Mouse (Mus musculus) granulocyte monocyte progenitor cell, adult 5-6 weeks (primary cell): ENCODE results near the gene Sdc4. TPM values are rescaled to one million over a fixed set of nuclear protein-coding genes. Genes with fewer than 3 reads are reported as not detected.

Experiments used
- ATAC-seq: replicated peaks from 2 replicates; pipeline ENCODE4 v1.8.0; 2016; ENCODE audit warnings: mild to moderate bottlenecking, moderate TSS enrichment, inconsistent platforms; ENCODE audit not compliant: poor library complexity, severe bottlenecking
- total RNA-seq, 2 experiments: library from RNA; stranded (forward) in 1 of 2; stranded (reverse) in 1 of 2; fragments of 200-712, 200-1000 nt in 1 of 2; fragments of >200 nt in 1 of 2; fragmentation: Nextera tagmentation in 1 of 2; gene quantifications; 2 replicates each; pipeline ENCODE4 v1.2.3; 2014 to 2017

The Sdc4 gene
- not detected in 2 replicates for total RNA-seq (2014; fragmentation: Nextera tagmentation)
- not detected in 2 replicates for total RNA-seq (2017)

DNA sequence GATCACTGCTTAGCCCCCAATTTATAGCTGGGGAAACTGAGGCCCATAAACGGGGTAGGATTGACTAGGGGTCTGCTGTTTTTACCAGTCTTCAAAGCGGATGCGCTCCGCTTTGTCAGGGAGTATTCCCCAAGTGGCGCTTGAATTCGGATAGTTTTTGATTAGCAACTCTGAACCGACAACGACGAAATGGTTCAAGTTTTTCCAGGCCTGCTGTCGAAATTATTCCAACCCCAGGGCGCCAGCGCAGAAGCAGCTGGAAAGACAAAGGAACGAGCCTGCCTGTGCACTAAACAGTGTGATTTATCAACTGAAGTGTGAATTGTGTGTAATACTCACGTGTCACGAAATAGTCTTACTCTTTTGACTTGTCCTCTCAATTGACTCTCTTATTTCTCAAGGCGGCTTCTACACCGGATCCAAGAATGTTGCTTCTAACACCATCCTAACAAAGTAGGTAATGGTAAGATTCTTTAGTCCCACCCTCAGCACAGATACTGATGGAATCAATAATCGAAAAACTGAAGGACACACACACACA lies at the start of gene Sdc4:
Gene Sdc4, minus strand, starts transcription at position 428 of the 541 bp plus-strand sequence.
- no peak for ATAC-seq

DNA sequence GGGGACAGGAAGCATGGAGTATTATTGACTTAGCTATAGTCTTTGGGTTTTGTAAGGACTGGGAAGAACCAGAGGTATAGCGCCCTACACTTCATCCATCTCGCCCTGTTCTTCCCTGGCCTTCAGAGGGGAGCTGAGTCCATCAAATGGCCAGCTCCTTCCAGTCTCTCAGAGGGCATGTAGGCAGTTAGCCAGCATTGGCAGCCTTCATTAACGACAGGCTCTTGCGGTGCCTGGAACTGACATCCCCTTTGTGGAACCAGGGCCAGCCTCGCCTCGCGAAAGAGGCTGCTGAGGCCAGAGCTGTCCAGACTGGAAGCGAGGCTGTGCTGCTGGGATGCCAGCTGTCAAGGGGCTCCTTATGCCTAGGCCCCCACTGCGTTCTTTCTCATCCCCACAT lies 44.1 kb upstream of the Sdc4 start:
- ATAC-seq, result no peak

DNA sequence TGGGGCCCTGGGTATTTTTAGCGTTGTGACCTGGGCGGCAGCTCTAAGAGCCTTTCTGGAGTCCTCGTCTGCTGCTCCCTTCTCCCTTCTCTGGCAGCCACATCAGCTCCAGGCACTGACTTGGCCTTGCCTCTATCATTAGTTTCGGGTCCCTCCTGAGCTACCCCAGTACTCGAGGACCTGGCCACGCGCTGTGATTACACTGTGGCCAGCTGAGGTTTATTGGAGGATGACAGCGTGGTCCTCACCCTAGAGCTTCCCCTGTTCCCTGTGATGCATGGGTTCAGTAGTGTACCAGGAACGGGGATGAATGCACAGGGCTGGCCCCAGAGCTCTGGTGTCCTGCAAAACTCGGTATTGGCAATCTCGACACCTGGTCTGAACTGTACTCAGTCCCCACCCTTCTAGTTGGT lies 43.4 kb upstream of the Sdc4 start:
- no peak; the same call in 1 of the 2 replicates for ATAC-seq

DNA sequence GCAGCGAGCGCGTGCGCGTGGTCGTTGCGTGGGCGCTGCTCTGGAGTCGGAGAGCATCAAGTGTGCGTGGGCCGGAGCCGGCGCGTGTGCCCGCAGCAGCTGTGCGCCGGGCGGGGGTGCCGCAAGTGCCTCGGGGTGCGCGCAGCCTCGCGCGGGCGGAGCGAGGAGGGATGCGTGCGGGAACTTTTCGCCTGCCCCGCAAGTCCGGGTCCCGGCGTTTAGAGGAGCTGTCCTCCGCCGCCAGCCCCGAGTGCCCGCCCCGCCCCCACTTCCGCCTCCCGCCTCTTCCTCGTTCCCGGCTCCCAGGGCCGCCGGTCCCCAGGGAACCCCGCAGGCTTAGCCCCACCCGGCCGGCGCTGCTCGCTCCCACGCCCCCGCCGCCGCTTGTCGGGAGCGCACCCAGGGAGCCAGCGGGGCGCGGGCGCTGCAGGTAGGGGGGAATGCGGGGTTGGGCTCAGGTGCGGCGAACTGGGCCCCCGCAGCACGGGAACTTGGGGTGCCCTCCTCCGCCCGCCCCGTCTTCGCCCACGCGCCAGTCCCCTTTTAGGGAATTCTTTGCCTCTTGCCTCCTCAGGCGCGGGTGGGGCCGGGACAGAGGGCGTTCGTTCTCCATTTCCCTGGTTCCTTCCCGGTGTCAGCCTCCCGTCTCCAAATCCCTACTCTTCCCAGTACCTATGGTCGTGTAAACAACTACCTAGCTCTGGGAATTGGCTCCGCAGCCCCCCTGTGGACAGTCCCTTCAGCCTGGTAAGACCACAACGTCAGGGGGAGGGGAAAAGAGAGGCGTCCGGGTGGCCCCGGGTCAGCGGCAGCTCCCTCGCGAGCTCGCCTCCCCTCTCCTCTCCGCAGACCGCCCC lies 42.8 kb upstream of the Sdc4 start:
- ATAC-seq, result peak; percentile 33

DNA sequence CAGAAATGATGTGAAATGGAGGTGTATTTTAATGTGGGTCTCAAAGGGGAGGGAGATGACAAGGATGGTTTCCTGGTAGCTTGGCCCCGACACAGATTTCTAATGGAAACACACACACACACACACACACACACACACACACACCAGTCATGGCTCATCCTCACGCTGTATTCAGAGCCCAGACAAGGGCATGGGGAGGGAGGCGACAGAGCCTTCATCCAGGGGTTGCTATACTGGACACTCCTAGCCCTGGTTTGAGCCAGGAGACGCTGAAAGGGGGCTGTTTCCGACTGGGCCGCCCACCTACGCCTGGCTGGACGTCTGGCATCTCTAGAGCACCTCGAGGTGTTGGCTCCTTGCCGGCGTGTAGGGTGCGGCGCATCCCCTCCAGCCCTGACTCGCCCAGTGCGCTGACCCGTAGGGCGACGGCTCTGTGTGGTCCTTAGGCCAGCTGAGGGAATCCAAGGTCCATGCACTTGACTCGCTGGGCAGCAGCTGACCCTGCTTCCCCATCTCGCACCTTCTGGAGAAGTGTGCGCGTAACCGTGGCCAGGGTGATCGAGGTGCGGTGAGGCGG lies 42.1 kb upstream of the Sdc4 start, which contains the start of gene Dbndd2:
Gene Dbndd2, plus strand, starts transcription at position 426 of the 577 bp plus-strand sequence.
- peak; percentile 29 for ATAC-seq

DNA sequence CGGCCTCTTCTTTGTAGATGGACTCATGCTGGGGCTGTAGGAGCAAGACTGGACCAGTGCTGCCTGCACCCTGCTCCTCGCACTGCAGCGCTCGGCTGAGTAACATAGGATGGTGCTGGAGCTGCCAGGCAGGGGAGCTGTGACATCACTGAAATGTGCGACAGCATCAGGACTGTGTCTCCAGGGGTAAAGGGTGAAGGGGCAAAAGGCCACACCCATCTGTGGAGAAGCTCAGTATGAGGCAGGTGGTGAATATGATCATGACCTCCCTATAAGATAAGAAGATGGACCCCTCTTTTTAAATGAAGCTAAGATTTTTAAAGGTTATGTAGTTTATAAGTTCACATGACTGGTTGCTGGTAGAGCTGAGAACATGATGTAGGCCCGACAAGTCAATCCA lies 29.9 kb upstream of the Sdc4 start, which contains the start of gene Trp53tg5:
Gene Trp53tg5, minus strand, starts transcription at position 101 of the 400 bp plus-strand sequence.
- no peak for ATAC-seq

DNA sequence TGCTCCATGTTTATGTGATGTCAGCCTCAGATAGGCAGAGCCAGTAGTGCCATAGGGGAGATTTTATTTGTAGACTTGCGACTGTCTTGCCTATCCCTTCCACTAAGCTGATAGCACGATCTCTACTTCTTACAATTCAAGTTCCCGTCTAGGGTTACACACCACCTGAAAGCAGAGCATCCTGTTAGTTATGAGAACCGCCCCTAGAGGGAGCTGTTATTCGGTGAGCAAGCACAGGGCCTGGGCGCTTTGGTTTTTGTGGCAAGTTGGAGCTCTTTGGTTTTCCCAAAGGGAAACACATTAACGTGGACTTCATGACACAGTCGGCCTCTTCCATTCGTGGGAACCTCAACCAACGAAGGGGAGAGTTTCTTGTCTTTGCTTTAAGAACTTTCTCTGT lies 26.6 kb upstream of the Sdc4 start:
- peak; percentile 80 for ATAC-seq

DNA sequence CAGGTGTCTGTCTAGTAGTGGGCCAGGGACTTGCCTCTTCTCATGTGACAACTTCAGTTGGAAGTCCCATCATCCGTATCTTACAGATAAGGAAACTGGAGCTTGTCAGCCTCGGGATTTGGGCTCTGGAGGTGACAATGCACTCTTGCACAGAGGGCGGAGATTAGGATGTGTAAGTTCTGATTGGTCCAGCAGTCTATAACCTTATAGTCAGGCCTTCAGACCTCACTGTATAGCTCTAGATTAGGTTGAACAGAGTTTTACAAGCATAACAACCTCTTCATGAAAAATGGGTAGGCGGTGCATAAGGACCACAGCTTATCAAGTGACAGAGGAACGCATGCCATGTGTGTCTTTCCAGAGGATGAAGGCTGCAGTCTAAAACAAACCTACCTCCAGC lies 23.1 kb upstream of the Sdc4 start:
- no peak for ATAC-seq

DNA sequence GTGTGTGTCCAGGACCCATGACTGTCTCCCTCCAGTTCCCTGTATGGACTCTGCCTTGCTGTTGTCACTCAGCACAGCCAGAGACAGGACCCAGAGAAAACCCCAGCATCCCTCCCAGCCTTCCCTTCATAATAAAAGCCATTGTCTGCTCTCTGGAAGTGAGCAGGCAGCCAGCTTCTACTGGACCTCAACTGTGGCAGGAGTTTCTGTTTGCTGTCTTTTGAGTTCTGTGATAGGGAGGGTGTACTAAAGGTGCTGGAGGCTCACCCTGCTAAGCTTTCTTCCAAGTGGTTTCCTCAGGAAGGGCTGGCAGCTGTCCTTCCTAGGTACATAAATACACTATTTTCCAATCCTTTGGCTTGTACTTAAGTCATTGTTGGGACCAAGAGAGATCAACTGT lies 21.5 kb upstream of the Sdc4 start:
- ATAC-seq, result no peak

DNA sequence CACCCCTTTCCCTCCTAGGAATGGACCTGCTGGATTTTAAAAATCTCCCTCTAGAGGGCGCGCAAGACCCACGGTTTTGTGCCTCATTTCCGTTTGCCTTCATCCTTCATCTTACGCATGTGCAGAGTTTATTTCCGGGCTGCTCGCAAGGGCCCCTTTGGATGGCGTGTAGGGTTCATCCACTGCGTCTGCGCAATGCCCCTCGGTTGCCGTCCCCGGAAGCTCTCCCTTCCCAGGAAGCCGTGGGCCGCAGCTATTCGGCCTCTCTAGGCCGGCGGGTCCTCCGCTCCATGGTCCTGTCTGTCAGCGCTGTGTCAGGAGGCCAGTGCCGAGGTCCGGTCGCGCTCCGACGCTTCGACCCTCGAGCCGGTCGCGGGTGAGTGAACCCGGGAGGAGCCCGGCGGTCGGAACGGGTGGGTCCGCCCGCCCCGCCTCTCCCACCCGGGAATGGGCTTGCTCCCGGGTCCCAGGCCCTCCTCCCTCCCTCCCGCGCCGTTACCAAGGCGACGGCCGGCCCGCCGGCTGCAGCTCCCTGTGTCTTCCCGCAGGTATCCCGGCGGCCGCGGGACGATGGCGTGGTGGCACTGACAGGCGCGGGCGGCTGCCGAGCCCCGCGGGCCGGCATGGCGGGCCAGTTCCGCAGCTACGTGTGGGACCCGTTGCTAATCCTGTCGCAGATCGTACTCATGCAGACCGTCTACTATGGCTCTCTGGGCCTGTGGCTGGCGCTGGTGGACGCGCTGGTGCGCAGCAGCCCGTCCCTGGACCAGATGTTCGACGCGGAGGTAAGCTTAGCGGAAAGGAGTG lies 17.3 kb upstream of the Sdc4 start, which contains the start of gene Gm20458:
Gene Gm20458, plus strand, starts transcription at position 223 of the 807 bp plus-strand sequence.
- peak; percentile 88 for ATAC-seq

DNA sequence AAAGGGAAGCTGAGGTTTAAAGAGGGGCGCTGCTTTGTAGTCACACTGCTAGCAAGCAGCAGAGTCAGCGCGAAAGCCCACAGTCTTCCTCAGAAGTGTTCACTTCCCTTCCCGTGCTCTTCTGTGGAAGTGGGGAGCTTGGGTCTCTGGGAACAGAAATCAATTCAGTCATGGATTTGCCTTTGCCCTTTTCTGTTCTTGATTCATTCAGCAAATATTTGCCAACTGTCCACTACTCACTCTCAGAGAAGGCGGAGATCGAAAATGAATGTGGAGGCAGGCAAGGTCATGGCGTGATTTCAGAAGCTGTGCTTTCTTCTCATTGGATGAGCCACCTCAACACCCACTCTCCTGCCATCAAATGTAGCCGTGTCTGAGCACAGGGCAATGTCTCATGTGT lies 14.8 kb upstream of the Sdc4 start:
- no peak for ATAC-seq

DNA sequence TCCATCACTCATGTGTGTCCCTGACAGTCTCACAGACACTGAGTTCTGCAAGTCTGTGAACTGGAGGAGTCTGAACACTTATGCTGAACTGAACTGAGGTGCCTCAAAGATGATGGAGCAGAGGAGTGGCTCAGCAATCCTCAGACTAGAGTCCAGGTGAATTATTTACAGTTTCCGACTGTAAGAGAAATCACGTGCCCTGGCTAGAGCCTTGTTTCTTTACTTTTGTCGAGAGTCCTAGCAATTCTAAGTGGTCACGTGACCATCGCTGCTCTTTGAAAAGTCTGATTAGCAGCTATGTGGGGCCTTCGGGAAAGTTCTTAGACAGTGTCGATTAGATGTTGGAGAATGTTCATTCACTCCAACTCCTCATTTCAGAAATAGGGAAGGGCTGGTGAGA lies 14.3 kb upstream of the Sdc4 start:
- ATAC-seq, result no peak

DNA sequence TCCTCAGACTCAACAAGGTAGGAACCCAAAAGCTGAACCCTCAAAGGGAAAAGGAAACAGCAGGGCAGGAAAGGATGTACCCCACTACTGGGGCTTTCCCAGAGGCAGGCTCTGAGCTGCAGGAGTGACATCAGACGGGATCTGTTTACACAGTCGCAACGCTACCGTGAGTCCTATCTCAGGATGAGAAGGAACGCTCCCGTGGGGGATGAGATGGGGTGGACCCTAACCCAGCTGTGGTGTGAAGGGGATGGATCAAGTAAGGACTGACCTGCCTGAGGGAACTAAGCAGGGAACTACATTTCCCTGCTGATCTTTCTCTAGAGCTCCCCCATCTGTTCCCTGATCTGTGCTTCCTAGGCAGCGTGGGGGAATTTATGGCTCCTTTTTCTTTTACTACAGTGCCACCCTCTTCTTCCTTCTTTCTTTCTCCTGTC lies 13.2 kb upstream of the Sdc4 start, which contains the start of gene Sys1:
Gene Sys1, plus strand, starts transcription at position 101 of the 437 bp plus-strand sequence.
- no peak for ATAC-seq

DNA sequence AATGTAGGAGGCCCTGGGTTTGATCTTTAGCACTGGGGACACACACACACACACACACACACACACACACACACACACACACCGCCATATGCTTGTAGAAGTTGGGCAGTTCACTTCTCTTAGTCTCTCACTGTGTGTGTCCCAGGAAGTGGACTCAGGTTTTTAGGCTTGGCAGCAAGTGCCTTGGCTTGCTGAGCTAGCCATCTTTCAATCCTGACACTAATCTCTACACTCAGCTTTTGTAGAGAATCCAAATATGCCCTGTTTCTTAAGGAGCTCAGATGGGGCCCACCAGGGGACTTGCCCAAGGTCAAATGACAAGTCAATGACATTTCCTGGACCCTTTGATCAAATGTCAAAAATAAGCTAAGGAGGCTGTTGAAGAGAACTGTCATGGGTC lies 12.7 kb upstream of the Sdc4 start:
- no peak for ATAC-seq

DNA sequence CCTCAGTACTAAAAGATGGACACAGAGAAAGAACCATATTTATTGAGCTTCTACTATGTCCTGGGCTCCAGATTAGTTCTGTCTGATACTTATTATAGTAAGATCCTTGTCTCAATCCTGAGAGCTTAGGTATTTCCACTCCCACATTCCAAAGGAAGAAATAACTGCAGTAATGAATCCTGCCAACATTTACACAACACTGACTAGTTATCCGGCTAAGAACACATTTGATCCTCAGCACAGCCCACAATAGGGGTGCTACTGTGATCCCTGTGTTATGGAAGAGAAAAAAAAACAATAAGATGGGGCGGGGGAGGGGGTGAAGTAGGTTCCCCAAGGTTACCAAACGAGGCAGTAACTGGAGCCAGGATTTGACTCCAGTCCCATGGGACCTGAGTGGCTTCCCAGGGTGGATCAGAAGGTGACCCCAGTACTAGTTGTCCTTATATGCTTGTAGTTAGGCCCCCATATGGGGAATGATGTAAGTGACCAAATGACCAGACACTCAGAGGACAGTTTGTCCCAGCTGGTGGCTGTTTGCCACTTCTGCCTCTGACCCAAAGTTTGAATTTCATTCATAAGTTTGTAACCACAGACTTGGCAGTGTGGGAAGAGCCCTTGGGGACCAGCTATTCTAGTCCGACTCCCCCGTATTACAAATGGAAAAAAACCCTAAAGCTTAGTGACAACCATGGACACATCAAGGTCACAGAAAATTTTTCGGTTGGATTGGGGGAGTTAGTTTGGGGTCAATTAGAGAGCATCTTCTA lies 11.9 kb upstream of the Sdc4 start:
- ATAC-seq, result no peak

DNA sequence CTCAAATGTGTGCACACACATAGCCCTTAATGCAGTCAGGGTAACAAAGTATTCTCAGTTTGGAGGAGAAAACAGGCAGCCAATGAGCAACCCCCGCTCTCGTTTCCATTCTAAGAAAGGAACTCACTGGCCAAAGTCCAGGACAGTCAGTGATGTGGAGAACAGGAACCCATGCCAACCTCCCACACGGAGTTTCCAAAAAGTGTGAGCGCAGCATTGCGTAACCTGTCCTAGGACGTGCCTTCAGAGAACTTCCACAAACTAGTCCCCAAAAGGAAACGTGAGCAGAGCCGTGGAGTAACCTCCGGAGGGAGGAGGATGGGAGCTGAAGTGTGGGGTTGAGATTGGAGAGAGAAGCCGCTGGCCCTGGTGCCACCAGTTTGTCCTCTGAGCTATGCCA lies 11.2 kb upstream of the Sdc4 start:
- peak; percentile 93 for ATAC-seq

DNA sequence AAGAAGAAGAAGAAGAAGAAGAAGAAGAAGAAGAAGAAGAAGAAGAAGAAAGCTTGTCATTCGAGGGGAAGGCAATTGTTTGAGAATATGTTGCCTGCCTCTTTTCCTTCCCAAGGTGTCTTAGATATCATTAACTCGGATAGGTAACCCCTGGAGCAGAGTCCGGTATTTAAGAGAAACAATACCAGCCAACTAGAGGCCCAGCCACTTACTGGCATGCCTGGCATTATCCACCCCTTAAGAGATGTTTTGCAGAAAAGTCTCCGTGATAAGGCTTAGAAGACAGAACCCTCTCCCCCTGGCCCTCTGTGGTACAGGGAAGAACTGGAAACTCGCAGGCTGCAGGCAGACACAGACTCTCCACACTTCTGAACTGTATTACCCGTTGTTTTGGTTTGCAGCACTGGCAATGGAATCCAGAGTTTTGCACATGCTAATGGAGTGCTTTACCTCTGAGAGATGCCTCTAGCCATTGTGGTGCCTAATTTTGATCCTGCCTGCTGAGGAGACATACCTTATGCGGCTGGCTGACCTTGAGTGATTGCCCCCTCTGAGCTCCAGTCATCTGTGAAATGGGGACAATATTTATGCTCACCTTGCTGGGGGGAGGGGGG lies 10.3 kb upstream of the Sdc4 start:
- no peak for ATAC-seq

DNA sequence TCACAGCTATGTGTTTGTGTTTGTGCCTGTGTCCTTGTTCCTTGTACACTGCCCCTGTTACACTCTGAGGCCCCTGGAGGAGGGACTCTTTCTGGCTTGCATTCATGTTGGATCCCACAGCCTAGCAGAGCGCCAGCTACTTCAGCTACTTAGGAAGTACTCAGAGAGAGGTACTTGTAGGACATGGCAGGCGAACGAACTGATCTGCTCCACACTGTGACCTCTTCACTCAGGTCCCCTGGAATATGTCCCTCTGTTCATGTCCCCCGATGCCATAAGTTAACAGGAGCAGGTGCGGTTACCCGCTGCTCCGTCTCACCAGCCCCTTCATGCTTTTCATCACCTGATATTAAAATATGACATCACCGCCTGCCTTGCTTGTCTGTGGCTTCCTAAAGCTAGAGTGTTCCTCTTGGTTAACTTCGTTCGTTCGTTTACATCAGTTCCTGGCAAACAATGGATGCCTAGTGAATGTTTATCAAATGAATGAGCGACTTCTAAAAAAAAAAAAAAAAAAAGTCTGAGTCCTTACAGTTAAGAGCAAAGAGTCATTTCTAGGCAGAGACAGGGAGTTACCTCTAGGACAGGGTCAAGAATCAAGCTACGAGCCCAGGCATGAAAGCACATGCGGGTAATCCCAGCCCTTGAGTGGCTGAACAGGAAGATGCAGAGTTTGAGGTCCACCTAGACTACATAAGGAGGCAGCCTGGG lies 9.5 kb upstream of the Sdc4 start:
- ATAC-seq, result no peak
